Mouse (Mus musculus) kidney, adult 11 months (tissue): ENCODE measurements around the gene Olfr355.

Experiments
- DNase-seq: peaks from one replicate; pipeline ENCODE4 v3.0.0; 2022

The Olfr355 gene

DNA sequence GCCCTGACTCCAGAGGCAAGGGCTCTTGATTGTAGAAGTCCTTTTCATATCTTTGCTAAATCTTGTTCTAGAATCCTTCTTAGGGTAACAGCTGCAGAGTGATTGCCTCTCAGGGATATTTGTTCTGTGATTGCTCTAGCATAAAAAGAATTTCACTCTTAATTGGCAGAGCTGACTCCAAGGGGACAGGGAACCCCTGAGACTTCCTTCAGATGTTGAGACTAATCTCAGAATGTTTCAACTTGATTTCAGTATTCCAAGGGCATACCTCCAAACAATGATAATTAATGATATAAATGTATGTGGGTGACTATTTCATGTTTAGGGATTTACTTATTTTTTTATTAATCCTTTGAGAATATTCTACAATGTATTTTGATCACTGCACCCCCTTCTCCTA lies at the start of gene Olfr355:
TSS of gene Olfr355 (minus strand) at position 101 of the 400 bp plus-strand sequence.
- no peak for DNase-seq

DNA sequence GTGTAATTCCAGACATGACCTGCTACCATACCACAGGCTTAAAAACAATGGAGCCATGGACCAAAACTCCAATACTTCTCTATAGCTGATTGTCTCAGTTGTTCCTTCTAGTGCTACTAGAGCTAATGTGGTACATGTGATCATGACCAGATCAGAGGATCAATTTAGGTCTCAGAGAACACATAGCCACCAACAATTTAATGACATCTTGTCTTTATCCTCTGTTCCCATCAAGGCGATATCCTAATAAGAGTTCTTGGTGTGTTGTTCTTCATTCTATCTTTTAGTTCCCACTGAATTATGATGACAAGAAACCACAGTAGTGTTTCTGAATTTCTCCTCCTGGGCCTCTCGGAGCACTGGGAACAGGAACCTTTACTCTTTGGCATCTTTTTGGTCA lies 8.1 kb upstream of the Olfr355 start, which contains the start of gene Olfr356:
TSS of gene Olfr356 (plus strand) at position 301 of the 400 bp plus-strand sequence.
- no peak for DNase-seq

DNA sequence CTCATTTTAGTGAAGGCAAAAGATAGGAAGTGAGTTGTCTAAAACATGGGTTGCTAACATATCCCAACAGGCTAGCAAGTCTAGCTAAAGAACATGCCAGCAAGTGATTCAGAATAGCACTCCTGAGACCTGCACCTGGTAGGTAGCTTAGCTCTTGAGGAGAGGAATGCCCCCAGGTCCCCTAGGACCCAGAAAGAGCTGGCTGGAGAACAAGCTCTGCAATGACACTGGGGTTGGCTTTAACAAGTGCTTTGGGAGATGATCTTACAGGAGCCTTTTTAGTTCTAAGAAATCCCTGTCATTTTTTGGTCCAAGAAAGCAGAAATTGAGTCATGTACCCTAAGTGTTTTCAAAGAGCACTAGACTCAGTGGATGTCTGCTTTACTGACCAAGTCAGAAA lies 23.3 kb downstream of the Olfr355 start, which contains the start of gene Olfr354:
TSS of gene Olfr354 (plus strand) at position 301 of the 400 bp plus-strand sequence.
- no peak for DNase-seq

DNA sequence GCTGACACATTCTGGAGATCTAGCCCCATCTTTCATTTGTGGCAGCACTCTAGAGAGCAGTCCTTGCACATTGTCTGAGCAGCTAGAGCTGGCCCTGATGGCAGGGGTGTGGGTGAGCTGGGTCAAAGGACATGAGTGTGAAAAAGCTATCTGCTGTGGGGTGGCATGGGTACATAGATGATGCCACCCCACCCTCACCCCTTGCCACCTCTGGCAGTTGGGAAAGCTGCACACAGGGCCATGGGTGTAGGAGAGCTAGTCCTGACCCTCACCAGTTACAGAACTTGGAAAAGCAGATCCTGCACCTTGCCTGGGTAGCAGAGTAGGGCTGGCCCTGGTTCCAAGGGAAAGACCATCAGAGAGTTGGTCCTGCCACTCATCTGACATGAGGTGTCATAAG lies 31.6 kb downstream of the Olfr355 start:
- DNase-seq, result no peak

DNA sequence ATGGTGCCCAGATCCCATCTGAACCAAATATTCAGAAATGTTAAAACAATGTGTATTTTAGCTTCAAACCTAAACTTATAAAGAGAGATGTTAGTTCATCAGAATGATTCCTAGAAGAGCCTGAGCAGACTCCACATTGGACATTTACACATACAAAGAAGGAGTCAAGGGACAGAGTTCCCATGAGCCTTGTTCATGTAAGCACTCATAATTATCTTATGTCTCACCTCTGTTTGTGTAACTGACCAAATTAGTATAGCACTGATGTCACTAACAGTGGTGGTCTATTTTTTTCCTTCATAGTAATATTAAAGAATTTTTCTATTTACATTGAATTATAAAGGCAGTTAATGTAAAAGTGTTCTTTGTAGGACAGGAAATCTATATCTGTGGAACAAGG lies 35.9 kb downstream of the Olfr355 start, which contains the start of gene Olfr353:
TSS of gene Olfr353 (minus strand) at position 101 of the 400 bp plus-strand sequence.
- DNase-seq, result no peak
